Mouse (Mus musculus): ENCODE results near the gene 4833423E24Rik. TPM values are rescaled to one million over a fixed set of nuclear protein-coding genes. Genes with fewer than 3 reads are reported as not detected.

4833423E24Rik gene
- polyA plus RNA-seq, 1 experiment from 2014 or later = not detected

- no peaks in the 10 kb centered on the region for H3K4me1 ChIP-seq (replicated peaks)
- no peaks in the 10 kb centered on the region for H3K9me3 ChIP-seq (replicated peaks)
- 9% methylated on average over 1 of the region's 1 CpGs for WGBS
These were observed 75.3 kb downstream of the 4833423E24Rik start, which contains the start of gene Olfr995 for GRCm38 (mm10) chr2:85443539-85443938. Olfr995 (minus strand) TSS chr2:85443639.

GRCm38 (mm10) chr2:85442546-85442945, 76.3 kb downstream of the 4833423E24Rik start:
- Histone ChIP-seq H3K4me2 (no peak overlapping the region), H3K36me3 (no peaks in the 10 kb centered on the region), H3K4me1 (replicated peaks) (no peaks in the 10 kb centered on the region), H3K9ac (no peak overlapping the region), H3K9me3 (replicated peaks) (no peaks in the 10 kb centered on the region), H3K27ac (ENCODE audit: poor library complexity, severe bottlenecking) (no peak overlapping the region), H3K4me3 (no peak overlapping the region), H3K27me3 (replicated peaks) (no peaks in the 10 kb centered on the region)
- no peak for ATAC-seq (ENCODE audit: insufficient number of reproducible peaks, low FRiP score)

More at GRCm38 (mm10) chr2:85443539-85443938, 75.3 kb downstream of the 4833423E24Rik start, which contains the start of gene Olfr995:
- no peaks in the 10 kb centered on the region for H3K27me3 ChIP-seq (replicated peaks)
- H3K9ac ChIP-seq = no peak within 1 kb of the TSS
- H3K27ac ChIP-seq (ENCODE audit: poor library complexity, severe bottlenecking) = no peak within 1 kb of the TSS
- H3K36me3 ChIP-seq = no peaks in the 10 kb centered on the region
- H3K4me2 ChIP-seq = no peak within 1 kb of the TSS
- no peak for ATAC-seq (ENCODE audit: insufficient number of reproducible peaks, low FRiP score)
- no peak within 1 kb of the TSS for H3K4me3 ChIP-seq

GRCm38 (mm10) chr2:85436351-85436750, 82.5 kb downstream of the 4833423E24Rik start, which contains the start of gene Olfr994:
Olfr994 (minus strand) TSS chr2:85436451.
- H3K36me3 ChIP-seq = no peaks in the 10 kb centered on the region
- H3K4me2 ChIP-seq = no peak within 1 kb of the TSS
- no peak within 1 kb of the TSS for H3K4me3 ChIP-seq
- ATAC-seq (ENCODE audit: insufficient number of reproducible peaks, low FRiP score) = no peak
- no peak within 1 kb of the TSS for H3K9ac ChIP-seq
- no peaks in the 10 kb centered on the region for H3K27me3 ChIP-seq (replicated peaks)
- WGBS = 84% methylated on average over 3 of the region's 3 CpGs
- no peaks in the 10 kb centered on the region for H3K4me1 ChIP-seq (replicated peaks)
- H3K27ac ChIP-seq (ENCODE audit: poor library complexity, severe bottlenecking) = no peak within 1 kb of the TSS
- H3K9me3 ChIP-seq (replicated peaks) = no peaks in the 10 kb centered on the region

Other genes starting within 250 kb of the 4833423E24Rik start
- gene Olfr987, start 179.7 kb downstream of the 4833423E24Rik start, polyA plus RNA-seq (2016; fragmentation: Nextera tagmentation; extraction: Ambion mirVana) = not detected in 2 replicates
- not detected in 2 replicates for gene Olfr988, start 155.8 kb downstream of the 4833423E24Rik start, polyA plus RNA-seq (2016; fragmentation: Nextera tagmentation; extraction: Ambion mirVana)
- not detected in 2 replicates for gene Olfr992, start 109.6 kb downstream of the 4833423E24Rik start, polyA plus RNA-seq (2016; fragmentation: Nextera tagmentation; extraction: Ambion mirVana)
- not detected in 2 replicates for gene Olfr993, start 104.1 kb downstream of the 4833423E24Rik start, polyA plus RNA-seq (2016; fragmentation: Nextera tagmentation; extraction: Ambion mirVana)
- not detected in 2 replicates for gene Olfr994, start 82.6 kb downstream of the 4833423E24Rik start, polyA plus RNA-seq (2016; fragmentation: Nextera tagmentation; extraction: Ambion mirVana)
- gene Olfr995, start 75.4 kb downstream of the 4833423E24Rik start, polyA plus RNA-seq (2016; fragmentation: Nextera tagmentation; extraction: Ambion mirVana) = not detected in 2 replicates
- not detected in 2 replicates for gene Olfr996, start 60.2 kb upstream of the 4833423E24Rik start, polyA plus RNA-seq (2016; fragmentation: Nextera tagmentation; extraction: Ambion mirVana)
- gene Olfr998, start 69.9 kb upstream of the 4833423E24Rik start, polyA plus RNA-seq (2016; fragmentation: Nextera tagmentation; extraction: Ambion mirVana) = not detected in 2 replicates
- not detected in 2 replicates for gene Olfr1000, start 92.9 kb upstream of the 4833423E24Rik start, polyA plus RNA-seq (2016; fragmentation: Nextera tagmentation; extraction: Ambion mirVana)
- not detected in 2 replicates for gene Olfr1002, start 131.7 kb upstream of the 4833423E24Rik start, polyA plus RNA-seq (2016; fragmentation: Nextera tagmentation; extraction: Ambion mirVana)
- not detected in 2 replicates for gene Olfr154, start 145.4 kb upstream of the 4833423E24Rik start, polyA plus RNA-seq (2016; fragmentation: Nextera tagmentation; extraction: Ambion mirVana)
- gene Olfr1006, start 159.7 kb upstream of the 4833423E24Rik start, polyA plus RNA-seq (2016; fragmentation: Nextera tagmentation; extraction: Ambion mirVana) = not detected in 2 replicates
- gene Olfr1008, start 170.4 kb upstream of the 4833423E24Rik start, polyA plus RNA-seq (2016; fragmentation: Nextera tagmentation; extraction: Ambion mirVana) = not detected in 2 replicates
- gene Olfr1009, start 196.4 kb upstream of the 4833423E24Rik start, polyA plus RNA-seq (2016; fragmentation: Nextera tagmentation; extraction: Ambion mirVana) = not detected in 2 replicates
- gene Olfr1012, start 243.7 kb upstream of the 4833423E24Rik start, polyA plus RNA-seq (2016; fragmentation: Nextera tagmentation; extraction: Ambion mirVana) = not detected in 2 replicates
- not detected in 2 replicates for gene Olfr1013, start 248.1 kb upstream of the 4833423E24Rik start, polyA plus RNA-seq (2016; fragmentation: Nextera tagmentation; extraction: Ambion mirVana)

Measured in heart, embryonic 12.5 days (tissue).